In genomic region chrX:105393259-105393658, GRCm38 (mm10) we compare ENCODE assay signal across 17 mouse cellular contexts.
DNase-seq lines count a peak whose midpoint lies in the region; ATAC-seq and TF ChIP-seq lines count a peak whose summit lies in the region.
"Had no signal": no experiment of that assay in that cellular context is flagged by ENCODE, and none has a peak within 500 bp of the region (broad histone marks: within the 10 kb centered on the region; RNA-seq: fewer than 3 reads in every experiment).

No protein-coding gene starts in this region.

- 45% methylated on average over 11 of the region's 11 CpGs for WGBS in hindbrain, embryonic 12.5 days
- 46% methylated on average over 11 of the region's 11 CpGs for WGBS in hindbrain, embryonic 14.5 days
- WGBS in midbrain, embryonic 15.5 days = 40% methylated on average over 11 of the region's 11 CpGs
- 44% methylated on average over 11 of the region's 11 CpGs for WGBS in midbrain, embryonic 13.5 days
- WGBS in hindbrain, postnatal 0 days = 56% methylated on average over 11 of the region's 11 CpGs

- no peak overlapping the region for H3K4me3 ChIP-seq in gastrocnemius, adult 2 months
- no peak overlapping the region for H3K4me3 ChIP-seq in hindbrain, embryonic 12.5 days
- no peak overlapping the region for H3K4me3 ChIP-seq in hindbrain, embryonic 14.5 days (replicated peaks; ENCODE audit: low read length)
- H3K4me3 ChIP-seq in midbrain, embryonic 15.5 days = no peak overlapping the region
- no peak overlapping the region for H3K4me3 ChIP-seq in midbrain, embryonic 13.5 days (replicated peaks)
- H3K4me3 ChIP-seq in hindbrain, postnatal 0 days (ENCODE audit: low read length) = no peak overlapping the region
- H3K4me3 ChIP-seq: embryonic facial prominence, embryonic 12.5 days; heart, embryonic 12.5 days; hindbrain, embryonic 15.5 days; neural tube, embryonic 13.5 days had no signal

- H3K4me2 ChIP-seq in hindbrain, embryonic 12.5 days (replicated peaks) = no peak overlapping the region
- H3K4me2 ChIP-seq in hindbrain, embryonic 14.5 days (replicated peaks) = no peak overlapping the region
- no peak overlapping the region for H3K4me2 ChIP-seq in midbrain, embryonic 15.5 days
- no peak overlapping the region for H3K4me2 ChIP-seq in midbrain, embryonic 13.5 days (replicated peaks)
- no peak overlapping the region for H3K4me2 ChIP-seq in hindbrain, postnatal 0 days (ENCODE audit: low read depth, low read length)
- H3K4me2 ChIP-seq: embryonic facial prominence, embryonic 12.5 days; heart, embryonic 12.5 days; liver, embryonic 11.5 days; lung, embryonic 14.5 days; neural tube, embryonic 13.5 days had no signal

- peak; percentile 18; the same call in 1 of the 2 replicates for TF ChIP-seq CTCF in gastrocnemius, adult 2 months (IDR thresholded peaks at IDR 0.05)
- peak; percentile 7; the same call in 1 of the 2 replicates for TF ChIP-seq CTCF in hindbrain, postnatal 0 days (IDR thresholded peaks at IDR 0.05; ENCODE audit: low read depth)

- H3K27ac ChIP-seq in gastrocnemius, adult 2 months = no peak overlapping the region
- peak overlapping the region; percentile 8; the same call in 1 of the 2 replicates for H3K27ac ChIP-seq in hindbrain, embryonic 12.5 days
- H3K27ac ChIP-seq in hindbrain, embryonic 14.5 days = no peak overlapping the region
- H3K27ac ChIP-seq in midbrain, embryonic 15.5 days = peak overlapping the region; percentile 6; the same call in 1 of the 2 replicates
- H3K27ac ChIP-seq in midbrain, embryonic 13.5 days = no peak overlapping the region
- no peak overlapping the region for H3K27ac ChIP-seq in hindbrain, postnatal 0 days
- H3K27ac ChIP-seq: embryonic facial prominence, embryonic 12.5 days; macrophage had no signal

- no peaks in the 10 kb centered on the region for H3K36me3 ChIP-seq in hindbrain, embryonic 12.5 days
- H3K36me3 ChIP-seq in hindbrain, embryonic 14.5 days (replicated peaks; ENCODE audit: control insufficient read depth, insufficient read depth) = no peaks in the 10 kb centered on the region
- no peaks in the 10 kb centered on the region for H3K36me3 ChIP-seq in midbrain, embryonic 15.5 days (replicated peaks)
- no peaks in the 10 kb centered on the region for H3K36me3 ChIP-seq in midbrain, embryonic 13.5 days
- no peaks in the 10 kb centered on the region for H3K36me3 ChIP-seq in hindbrain, postnatal 0 days (ENCODE audit: insufficient read depth, low read length)
- H3K36me3 ChIP-seq: embryonic facial prominence, embryonic 12.5 days; heart, embryonic 12.5 days; hindbrain, embryonic 15.5 days; neural tube, embryonic 13.5 days had no signal

- H3K4me1 ChIP-seq in hindbrain, embryonic 12.5 days = no peaks in the 10 kb centered on the region
- no peaks in the 10 kb centered on the region for H3K4me1 ChIP-seq in hindbrain, embryonic 14.5 days (replicated peaks; ENCODE audit: control insufficient read depth, insufficient read depth, low read length)
- peaks cover 9% of the 10 kb centered on the region for H3K4me1 ChIP-seq in midbrain, embryonic 15.5 days
- peaks cover 6% of the 10 kb centered on the region; the same call in 1 of the 2 replicates for H3K4me1 ChIP-seq in midbrain, embryonic 13.5 days (replicated peaks)
- H3K4me1 ChIP-seq in hindbrain, postnatal 0 days (ENCODE audit: insufficient read depth, low read length) = no peaks in the 10 kb centered on the region
- H3K4me1 ChIP-seq: embryonic facial prominence, embryonic 12.5 days; heart, embryonic 12.5 days had no signal

- no peaks in the 10 kb centered on the region for H3K9me3 ChIP-seq in hindbrain, embryonic 12.5 days (replicated peaks)
- H3K9me3 ChIP-seq in hindbrain, embryonic 14.5 days (ENCODE audit: control insufficient read depth, low read length) = no peaks in the 10 kb centered on the region
- H3K9me3 ChIP-seq in midbrain, embryonic 15.5 days = no peaks in the 10 kb centered on the region
- no peaks in the 10 kb centered on the region for H3K9me3 ChIP-seq in midbrain, embryonic 13.5 days
- H3K9me3 ChIP-seq in hindbrain, postnatal 0 days (ENCODE audit: low read length) = no peaks in the 10 kb centered on the region
- H3K9me3 ChIP-seq: embryonic facial prominence, embryonic 12.5 days; heart, embryonic 12.5 days; hindbrain, embryonic 15.5 days; neural tube, embryonic 13.5 days had no signal

- peak; percentile 27 for DNase-seq in gastrocnemius, adult 2 months
- DNase-seq in gastrocnemius, adult 8-10 months (ENCODE audit: low spot score in 2 of 2) = no peak
- DNase-seq in hindbrain, embryonic 14.5 days (ENCODE audit: low spot score) = no peak
- no peak for DNase-seq in hindbrain, postnatal 0 days (ENCODE audit: low spot score)
- no peak for DNase-seq in frontal cortex, postnatal 36 days (ENCODE audit: low spot score in 2 of 2)
- DNase-seq: cerebellum, adult 9-10 months; lung, embryonic 14.5 days; thymus, adult 2 months had no signal

- H3K27me3 ChIP-seq in hindbrain, embryonic 12.5 days = peaks cover 36% of the 10 kb centered on the region
- peaks cover 14% of the 10 kb centered on the region; the same call in 1 of the 2 replicates for H3K27me3 ChIP-seq in hindbrain, embryonic 14.5 days (ENCODE audit: control insufficient read depth, insufficient read depth, low read length)
- peaks cover 11% of the 10 kb centered on the region; the same call in 1 of the 2 replicates for H3K27me3 ChIP-seq in midbrain, embryonic 15.5 days (replicated peaks)
- H3K27me3 ChIP-seq in midbrain, embryonic 13.5 days = peaks cover 43% of the 10 kb centered on the region
- no peaks in the 10 kb centered on the region; the same call in 1 of the 2 replicates for H3K27me3 ChIP-seq in hindbrain, postnatal 0 days (ENCODE audit: insufficient read depth, low read length)
- H3K27me3 ChIP-seq: heart, embryonic 12.5 days; hindbrain, embryonic 15.5 days had no signal

- no peak overlapping the region for H3K9ac ChIP-seq in hindbrain, embryonic 12.5 days
- H3K9ac ChIP-seq in hindbrain, embryonic 14.5 days = no peak overlapping the region
- no peak overlapping the region for H3K9ac ChIP-seq in midbrain, embryonic 15.5 days
- no peak overlapping the region for H3K9ac ChIP-seq in midbrain, embryonic 13.5 days (replicated peaks)
- H3K9ac ChIP-seq in hindbrain, postnatal 0 days (replicated peaks; ENCODE audit: low read length) = no peak overlapping the region
- H3K9ac ChIP-seq: embryonic facial prominence, embryonic 12.5 days; heart, embryonic 12.5 days; hindbrain, embryonic 15.5 days; lung, embryonic 14.5 days; neural tube, embryonic 13.5 days had no signal

- intact Hi-C loops in gastrocnemius, adult 2 months (cut with DNase I) = no loop called here

- no peak for ATAC-seq in hindbrain, embryonic 12.5 days (ENCODE audit: low FRiP score)
- no peak for ATAC-seq in hindbrain, embryonic 14.5 days (ENCODE audit: low FRiP score)
- ATAC-seq in midbrain, embryonic 15.5 days (replicated peaks) = no peak
- no peak for ATAC-seq in midbrain, embryonic 13.5 days
- ATAC-seq in hindbrain, postnatal 0 days = no peak

Comparison
In these comparisons a context has a peak if more than half of its experiments do, and no peak if none do; other contexts are left out.
1. H3K27ac ChIP-seq: peak in hindbrain, embryonic 12.5 days (single experiment) and midbrain, embryonic 15.5 days (single experiment); none in gastrocnemius, adult 2 months (single experiment), hindbrain, embryonic 14.5 days (single experiment), midbrain, embryonic 13.5 days (single experiment) and hindbrain, postnatal 0 days (single experiment).